Mouse (Mus musculus) limb, embryonic 11.5 days (tissue): ENCODE measurements around the gene Etnk1. TPM values are rescaled to one million over a fixed set of nuclear protein-coding genes. Genes with fewer than 3 reads are reported as not detected.
A peak's percentile ranks its signal among the peaks of the same experiment; 100 is the strongest.
"Not testable (repeated sequence)": the region's sequence is repeated elsewhere in the genome, so short reads cannot be mapped to it uniquely, and the experiment has no call there.

Experiments
- ATAC-seq: fragments of 200-750 bp; cut with Nextera tagmentation; 2 replicates; pipeline ENCODE4 v1.8.0; 2017; ENCODE audit warnings: low read depth; ENCODE audit not compliant: insufficient number of reproducible peaks, low FRiP score, low TSS enrichment
- DNase-seq: peaks from one replicate; pipeline ENCODE4 v3.0.0-alpha.2; 2015; ENCODE audit warnings: low spot score
- H3K27ac ChIP-seq: fragments of 300-500 bp; sonication (generic); replicated peaks from 2 replicates; pipeline ENCODE4 v1.5.1; 2014; ENCODE audit warnings: low read depth, mild to moderate bottlenecking, low read length
- H3K27me3 ChIP-seq: fragments of 300-500 bp; sonication (generic); 2 replicates; pipeline ENCODE4 v1.6.1; 2014; ENCODE audit warnings: mild to moderate bottlenecking, low read length, mixed read lengths; ENCODE audit not compliant: control insufficient read depth, insufficient read depth
- H3K36me3 ChIP-seq: fragments of 300-500 bp; sonication (generic); 2 replicates; pipeline ENCODE4 v1.6.1; 2014; ENCODE audit warnings: mild to moderate bottlenecking, low read length, moderate library complexity, mixed read lengths; ENCODE audit not compliant: control insufficient read depth, insufficient read depth
- H3K4me1 ChIP-seq: fragments of 300-500 bp; sonication (generic); 2 replicates; pipeline ENCODE4 v1.6.1; 2014; ENCODE audit warnings: low read length, mixed read lengths; ENCODE audit not compliant: control insufficient read depth, insufficient read depth
- H3K4me2 ChIP-seq: fragments of 300-500 bp; sonication (generic); 2 replicates; pipeline ENCODE4 v1.6.1; 2014; ENCODE audit warnings: low read depth, mild to moderate bottlenecking, moderate library complexity; ENCODE audit not compliant: severe bottlenecking
- H3K4me3 ChIP-seq: fragments of 300-500 bp; sonication (generic); 2 replicates; pipeline ENCODE4 v1.5.1; 2014; ENCODE audit warnings: low read depth, low read length
- H3K9ac ChIP-seq: fragments of 300-500 bp; sonication (generic); 2 replicates; pipeline ENCODE4 v1.6.1; 2014; ENCODE audit warnings: mild to moderate bottlenecking, low read length
- H3K9me3 ChIP-seq: fragments of 300-500 bp; sonication (generic); 2 replicates; pipeline ENCODE4 v1.6.1; 2016; ENCODE audit warnings: low read length; ENCODE audit not compliant: control insufficient read depth
- WGBS: fragments of 180-500 bp; shearing (Covaris S2); extraction: QIAGEN DNeasy Blood & Tissue Kit; methylation state at CpG from one replicate; pipeline ENCODE4 v1.1.7; 2014; 5-methylcytosine and 5-hydroxymethylcytosine counted together
- polyA plus RNA-seq: library from polyadenylated mRNA; unstranded; fragments of >200 nt; fragmentation: Nextera tagmentation; extraction: Ambion mirVana; gene quantifications from 2 replicates; pipeline ENCODE4 v1.2.1, GENCODE M21; 2014

Gene Etnk1
- polyA plus RNA-seq, 1 experiment from 2014 or later: 21.8 TPM

- ATAC-seq (no peak), DNase-seq (no peak)
- Histone ChIP-seq H3K27me3 (no peaks in the 10 kb centered on the region), H3K9ac (no peak overlapping the region), H3K4me1 (peaks cover 17% of the 10 kb centered on the region), H3K4me3 (no peak overlapping the region), H3K27ac (no peak overlapping the region), H3K36me3 (no peaks in the 10 kb centered on the region), H3K9me3 (no peaks in the 10 kb centered on the region), H3K4me2 (no peak overlapping the region)
- 85% methylated on average over 8 of the region's 8 CpGs for whole genome bisulfite sequencing
These were observed 4.0 kb downstream of the Etnk1 start for GRCm38 (mm10) chr6:143171066-143171465.

GRCm38 (mm10) chr6:143171781-143172465, 4.9 kb downstream of the Etnk1 start:
- no peaks in the 10 kb centered on the region for H3K36me3 ChIP-seq
- peaks cover 17% of the 10 kb centered on the region for H3K4me1 ChIP-seq
- H3K9me3 ChIP-seq: no peaks in the 10 kb centered on the region
- H3K4me3 ChIP-seq: no peak overlapping the region
- no peak for ATAC-seq
- H3K4me2 ChIP-seq: no peak overlapping the region
- no peak for DNase-seq
- no peaks in the 10 kb centered on the region for H3K27me3 ChIP-seq
- 48% methylated on average over 11 of the region's 11 CpGs for WGBS
- no peak overlapping the region for H3K27ac ChIP-seq
- H3K9ac ChIP-seq: no peak overlapping the region

GRCm38 (mm10) chr6:143172683-143173082, 5.7 kb downstream of the Etnk1 start:
- not testable (repeated sequence) for DNase-seq, H3K36me3 ChIP-seq, H3K27me3 ChIP-seq, H3K27ac ChIP-seq, ATAC-seq, H3K9ac ChIP-seq, H3K4me2 ChIP-seq, H3K4me3 ChIP-seq, H3K9me3 ChIP-seq
- H3K4me1 ChIP-seq: peaks cover 17% of the 10 kb centered on the region
- 86% methylated on average over 2 of the region's 4 CpGs for WGBS

- DNase-seq (no peak), ATAC-seq (no peak)
- H3K27ac ChIP-seq: no peak overlapping the region
- WGBS: 93% methylated on average over 4 of the region's 4 CpGs
- no peaks in the 10 kb centered on the region for H3K36me3 ChIP-seq
- no peak overlapping the region for H3K4me3 ChIP-seq
- H3K4me2 ChIP-seq: no peak overlapping the region
- no peaks in the 10 kb centered on the region for H3K27me3 ChIP-seq
- H3K9me3 ChIP-seq: no peaks in the 10 kb centered on the region
- no peak overlapping the region for H3K9ac ChIP-seq
- peaks cover 12% of the 10 kb centered on the region for H3K4me1 ChIP-seq
These were observed 7.2 kb downstream of the Etnk1 start for GRCm38 (mm10) chr6:143174226-143174625.

GRCm38 (mm10) chr6:143174906-143175656, 8.1 kb downstream of the Etnk1 start:
- Histone ChIP-seq H3K4me2 (no peak overlapping the region), H3K27me3 (no peaks in the 10 kb centered on the region), H3K27ac (no peak overlapping the region), H3K4me1 (peaks cover 12% of the 10 kb centered on the region), H3K9ac (no peak overlapping the region), H3K9me3 (no peaks in the 10 kb centered on the region), H3K36me3 (no peaks in the 10 kb centered on the region; the same call in 1 of the 2 replicates), H3K4me3 (no peak overlapping the region)
- ATAC-seq: peak; percentile 66
- WGBS: 34% methylated on average over 3 of the region's 3 CpGs
- peak; percentile 55 for DNase-seq

GRCm38 (mm10) chr6:143176076-143176475, 9.1 kb downstream of the Etnk1 start:
- no peak overlapping the region for H3K4me3 ChIP-seq
- H3K9ac ChIP-seq: no peak overlapping the region
- no peaks in the 10 kb centered on the region for H3K9me3 ChIP-seq
- 97% methylated on average over 9 of the region's 9 CpGs for WGBS
- H3K27ac ChIP-seq: no peak overlapping the region
- no peak overlapping the region for H3K4me2 ChIP-seq
- peaks cover 4% of the 10 kb centered on the region for H3K36me3 ChIP-seq
- H3K27me3 ChIP-seq: no peaks in the 10 kb centered on the region
- no peak for ATAC-seq
- DNase-seq: no peak
- peaks cover 10% of the 10 kb centered on the region; the same call in 1 of the 2 replicates for H3K4me1 ChIP-seq

- 77% methylated on average over 9 of the region's 9 CpGs for WGBS
- Histone ChIP-seq H3K4me1 (peaks cover 10% of the 10 kb centered on the region; the same call in 1 of the 2 replicates), H3K27ac (no peak overlapping the region), H3K36me3 (peaks cover 4% of the 10 kb centered on the region), H3K4me2 (no peak overlapping the region), H3K4me3 (no peak overlapping the region), H3K9me3 (no peaks in the 10 kb centered on the region), H3K9ac (no peak overlapping the region), H3K27me3 (no peaks in the 10 kb centered on the region)
- DNase-seq: no peak
- no peak for ATAC-seq
These were observed 9.6 kb downstream of the Etnk1 start for GRCm38 (mm10) chr6:143176591-143176990.

- WGBS: 92% methylated on average over 4 of the region's 4 CpGs
- H3K36me3 ChIP-seq: peaks cover 5% of the 10 kb centered on the region
- H3K9me3 ChIP-seq: no peaks in the 10 kb centered on the region
These were observed 12.2 kb downstream of the Etnk1 start for GRCm38 (mm10) chr6:143179181-143179580.

More at GRCm38 (mm10) chr6:143179181-143179580, 12.2 kb downstream of the Etnk1 start:
- Histone ChIP-seq H3K4me2 (no peak overlapping the region), H3K4me3 (no peak overlapping the region), H3K27ac (no peak overlapping the region), H3K4me1 (peaks cover 6% of the 10 kb centered on the region; the same call in 1 of the 2 replicates), H3K27me3 (no peaks in the 10 kb centered on the region), H3K9ac (no peak overlapping the region)
- ATAC-seq (no peak), DNase-seq (no peak)
